Mouse (Mus musculus) gastrocnemius, postnatal 25 days (tissue): Measurements from ENCODE around the gene Efl1. TPM values are rescaled to one million over a fixed set of nuclear protein-coding genes. Genes with fewer than 3 reads are reported as not detected.

ENCODE experiments used
- DNase-seq: peaks from one replicate; pipeline ENCODE4 v3.0.0; 2022
- total RNA-seq, 2 experiments: library from RNA; stranded (reverse); gene quantifications; 1 replicate in 1 of 2; 2 replicates in 1 of 2; pipeline ENCODE4 v1.2.3; 2021

Gene Efl1
- total RNA-seq, 2 experiments from 2014 or later: 6.7 to 7.4 TPM

DNA sequence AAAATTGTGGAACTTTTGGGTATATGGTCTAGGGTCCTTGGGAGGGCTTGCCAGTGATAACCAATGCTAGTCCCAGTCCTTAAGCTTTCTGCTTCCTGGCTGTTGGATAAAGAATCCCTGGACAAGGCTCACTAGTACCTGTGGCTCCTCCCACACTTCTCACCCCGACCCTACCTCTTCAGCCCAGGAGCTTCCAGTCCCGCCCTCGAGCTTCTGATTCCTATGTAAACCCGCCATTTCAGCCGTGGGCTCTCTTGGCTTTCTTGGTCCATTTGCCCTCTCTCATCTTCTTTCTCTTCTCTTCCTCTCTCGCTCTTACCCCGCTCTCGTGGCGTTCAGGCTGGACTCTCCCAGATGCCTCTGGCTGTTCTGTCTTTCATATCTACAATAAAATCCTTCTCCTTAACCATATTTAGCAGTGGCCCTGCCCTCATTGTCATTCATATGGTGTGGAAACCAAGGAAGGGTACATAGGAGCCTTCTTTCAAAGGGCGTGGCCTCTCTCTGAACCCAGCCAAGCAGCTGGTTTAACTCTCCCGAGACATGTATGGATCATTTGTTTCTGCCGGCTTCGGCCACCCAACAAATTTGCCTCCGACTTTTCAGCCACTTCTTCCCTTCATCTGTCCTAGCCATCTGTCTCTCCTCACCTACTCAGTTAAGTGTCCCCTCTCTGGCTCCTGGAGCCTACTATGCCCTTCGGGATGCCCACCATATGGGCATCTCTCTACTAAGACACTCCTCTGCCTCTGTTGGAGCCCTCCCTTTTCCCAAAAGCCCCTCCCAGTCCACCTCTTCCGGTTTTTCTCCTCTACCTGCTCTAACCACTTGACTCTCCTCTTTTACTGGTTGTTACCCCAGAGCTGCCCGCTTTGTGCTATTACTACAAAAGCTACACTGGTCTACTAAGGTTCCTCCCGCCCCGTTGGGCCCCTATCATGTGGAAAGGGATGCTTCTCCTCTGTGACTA, 164.1 kb downstream of the Efl1 start:
- no peak for DNase-seq

DNA sequence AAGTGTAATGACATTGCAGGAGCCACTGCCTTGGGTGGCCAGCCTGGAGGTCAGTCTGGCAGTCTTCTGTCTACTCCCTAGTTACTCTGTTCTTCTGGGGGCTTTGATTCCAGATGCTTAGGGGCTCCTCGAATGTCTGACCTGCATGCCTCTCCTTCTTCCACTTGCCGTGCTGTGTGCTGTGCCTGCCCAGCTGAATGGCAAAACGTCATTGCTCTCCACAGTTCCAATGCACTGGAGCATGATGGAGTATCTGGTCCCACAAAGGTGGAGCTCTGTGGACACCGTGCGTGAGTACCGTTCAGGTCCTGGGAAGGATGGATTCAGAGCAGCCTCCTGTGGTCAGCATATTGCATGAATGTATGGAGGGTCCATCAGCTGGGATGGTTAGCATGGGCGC, 171.1 kb downstream of the Efl1 start:
- DNase-seq: no peak

DNA sequence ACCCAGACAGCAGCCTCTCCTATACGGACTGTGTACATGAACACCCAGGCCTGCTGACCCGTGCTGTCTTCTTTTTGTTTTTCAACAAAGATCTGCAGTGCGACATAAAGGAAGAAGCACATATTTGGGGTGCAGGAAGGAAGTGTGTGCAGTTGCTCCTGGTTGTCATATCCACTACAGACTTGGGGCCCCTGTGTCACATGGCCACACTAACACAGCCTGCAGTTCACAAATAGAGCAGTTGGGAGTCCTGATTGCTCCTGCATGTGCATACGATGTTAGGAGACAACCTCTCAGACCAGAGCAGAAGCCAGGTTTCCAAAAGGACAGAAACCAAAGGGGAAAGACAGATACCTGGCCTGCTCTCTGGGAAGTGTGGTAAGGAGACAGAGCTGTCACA, 172.2 kb downstream of the Efl1 start:
- DNase-seq: no peak

DNA sequence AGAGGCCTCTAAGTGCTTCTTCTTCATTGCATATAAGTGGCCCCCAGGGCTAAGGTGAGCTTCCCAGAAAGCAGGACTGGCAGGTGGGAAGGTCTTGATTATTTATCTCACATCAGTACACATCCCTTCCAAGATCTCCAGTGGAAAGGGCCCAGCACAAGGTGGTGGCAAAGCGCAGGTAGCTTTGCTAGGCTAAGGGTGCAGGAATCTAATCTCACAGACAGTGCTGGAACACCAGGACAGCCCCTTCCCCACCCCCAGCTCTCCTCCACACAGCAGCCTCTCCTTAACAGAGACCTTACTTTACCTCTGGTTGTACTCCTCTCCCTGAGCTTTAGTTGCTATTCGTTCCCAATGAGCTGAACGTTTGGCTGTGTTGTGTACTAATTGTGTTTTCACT, 173.1 kb downstream of the Efl1 start:
- no peak for DNase-seq

DNA sequence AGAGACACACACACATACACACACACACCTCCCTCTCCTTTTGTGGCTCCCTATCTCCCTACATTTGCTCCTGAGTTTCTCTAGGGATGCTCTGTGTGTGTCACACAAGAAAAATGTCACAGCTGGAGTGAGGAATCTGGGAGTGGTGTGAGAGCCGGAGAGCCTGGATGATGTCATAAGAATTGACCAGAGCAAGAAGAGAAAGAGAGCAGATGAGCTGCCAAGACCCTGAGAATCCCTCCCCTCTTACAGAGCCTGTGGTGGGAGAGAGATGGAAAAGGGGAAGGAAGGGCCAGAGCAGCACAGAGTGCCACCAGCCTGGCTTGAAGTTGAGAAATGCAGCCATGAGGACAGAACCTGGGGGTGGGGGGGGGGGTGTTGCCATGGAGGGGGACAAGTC, 174.1 kb downstream of the Efl1 start:
- DNase-seq: no peak

Other genes with a start within 250 kb of the Efl1 start
- gene Saxo2, start 86 bp upstream of the Efl1 start, total RNA-seq: 1 to 10 TPM; 1.3 to 1.9 TPM
- 1 to 10 TPM in 1 of 2 experiments, under 1 TPM in 1; 0.80 to 1.1 TPM for gene Mex3b, start 218.7 kb downstream of the Efl1 start, total RNA-seq